Mouse (Mus musculus) stomach, postnatal 0 days (tissue): ENCODE results near the gene Zfp704.

Experiments
- CTCF ChIP-seq: IDR thresholded peaks from 2 replicates; pipeline ENCODE4 v1.5.1; 2016; ENCODE audit warnings: antibody characterized with exemption, low read depth, mild to moderate bottlenecking, moderate library complexity
- EP300 ChIP-seq: optimal IDR thresholded peaks from 2 replicates; pipeline ENCODE3; 2016; ENCODE audit warnings: antibody characterized with exemption

- TF ChIP-seq EP300 (no peak), CTCF (no peak)
These were observed 122.2 kb downstream of the Zfp704 start for GRCm38 (mm10) chr3:9487644-9488043.
